Mouse (Mus musculus) liver, embryonic 11.5 days (tissue): ENCODE data around the gene Appl1. TPM values are rescaled to one million over a fixed set of nuclear protein-coding genes. Genes with fewer than 3 reads are reported as not detected.
A peak's percentile ranks its signal among the peaks of the same experiment; 100 is the strongest.

ENCODE experiments used
- ATAC-seq: fragments of 200-750 bp; cut with Nextera tagmentation; replicated peaks from 2 replicates; pipeline ENCODE4 v1.8.0; 2017; ENCODE audit warnings: moderate number of reproducible peaks, mild to moderate bottlenecking, moderate TSS enrichment, moderate library complexity; ENCODE audit not compliant: low FRiP score
- DNase-seq: peaks from one replicate; pipeline ENCODE4 v3.0.0-alpha.2; 2017; ENCODE audit warnings: low spot score
- H3K27ac ChIP-seq: fragments of 300-500 bp; sonication (generic); 2 replicates; pipeline ENCODE4 v1.5.1; 2014; ENCODE audit warnings: mild to moderate bottlenecking, low read depth, low read length, control low read depth
- H3K27me3 ChIP-seq: fragments of 300-500 bp; sonication (generic); replicated peaks from 2 replicates; pipeline ENCODE4 v1.6.1; 2014; ENCODE audit warnings: low read length, mixed read lengths; ENCODE audit not compliant: control insufficient read depth, insufficient read depth
- H3K36me3 ChIP-seq: fragments of 300-500 bp; sonication (generic); 2 replicates; pipeline ENCODE4 v1.6.1; 2014; ENCODE audit warnings: mild to moderate bottlenecking, low read length, moderate library complexity, mixed read lengths; ENCODE audit not compliant: control insufficient read depth, insufficient read depth
- H3K4me1 ChIP-seq: fragments of 300-500 bp; sonication (generic); replicated peaks from 2 replicates; pipeline ENCODE4 v1.6.1; 2014; ENCODE audit warnings: low read length, mixed read lengths; ENCODE audit not compliant: control insufficient read depth, insufficient read depth
- H3K4me2 ChIP-seq: fragments of 300-500 bp; sonication (generic); 2 replicates; pipeline ENCODE4 v1.6.1; 2014; ENCODE audit warnings: mild to moderate bottlenecking, control low read depth, moderate library complexity
- H3K4me3 ChIP-seq: fragments of 300-500 bp; sonication (generic); 2 replicates; pipeline ENCODE4 v1.5.1; 2014; ENCODE audit warnings: low read depth, low read length, control low read depth
- H3K9ac ChIP-seq: fragments of 300-500 bp; sonication (generic); 2 replicates; pipeline ENCODE4 v1.6.1; 2014; ENCODE audit warnings: low read depth, low read length, control low read depth
- H3K9me3 ChIP-seq: fragments of 300-500 bp; sonication (generic); 2 replicates; pipeline ENCODE4 v1.6.1; 2016; ENCODE audit warnings: low read length, inconsistent platforms, mixed read lengths; ENCODE audit not compliant: control insufficient read depth
- WGBS: fragments of 180-500 bp; shearing (Covaris S2); extraction: QIAGEN DNeasy Blood & Tissue Kit; methylation state at CpG from one replicate; pipeline ENCODE4 v1.1.7; 2014; 5-methylcytosine and 5-hydroxymethylcytosine counted together
- polyA plus RNA-seq: library from polyadenylated mRNA; unstranded; fragments of >200 nt; fragmentation: Nextera tagmentation; extraction: Ambion mirVana; gene quantifications from 2 replicates; pipeline ENCODE4 v1.2.1, GENCODE M21; 2014

The Appl1 gene
- 13.3 and 14.2 TPM in 2 replicates for polyA plus RNA-seq

- DNase-seq, result no peak
Observed at GRCm38 (mm10) chr14:26971106-26971789, at the start of gene Appl1. Gene Appl1 (minus strand): TSS chr14:26971232.

GRCm38 (mm10) chr14:27019850-27020249, 48.8 kb upstream of the Appl1 start:
- H3K27me3 ChIP-seq, result no peaks in the 10 kb centered on the region
- ATAC-seq (no peak), DNase-seq (no peak)
- H3K9me3 ChIP-seq, result no peaks in the 10 kb centered on the region
- H3K9ac ChIP-seq, result no peak overlapping the region
- no peaks in the 10 kb centered on the region for H3K36me3 ChIP-seq
- H3K4me2 ChIP-seq, result no peak overlapping the region
- no peak overlapping the region for H3K27ac ChIP-seq
- 90% methylated on average over 14 of the region's 14 CpGs for WGBS
- no peaks in the 10 kb centered on the region; the same call in 1 of the 2 replicates for H3K4me1 ChIP-seq
- H3K4me3 ChIP-seq, result no peak overlapping the region

More at GRCm38 (mm10) chr14:26971106-26971789, at the start of gene Appl1:
- peak within 1 kb of the TSS; percentile 93 for H3K4me3 ChIP-seq
- peak within 1 kb of the TSS; percentile 83 for H3K4me2 ChIP-seq
- no peak for ATAC-seq
- no peaks in the 10 kb centered on the region for H3K9me3 ChIP-seq
- no peaks in the 10 kb centered on the region for H3K36me3 ChIP-seq
- H3K9ac ChIP-seq, result peak within 1 kb of the TSS; percentile 83
- peak within 1 kb of the TSS; percentile 48 for H3K27ac ChIP-seq
- WGBS, result 33% methylated on average over 10 of the region's 10 CpGs
- no peaks in the 10 kb centered on the region for H3K27me3 ChIP-seq
- H3K4me1 ChIP-seq, result peaks cover 2% of the 10 kb centered on the region; the same call in 1 of the 2 replicates

- Histone ChIP-seq H3K4me1 (0 out of 2 replicates have a peak, but pooled peaks cover 3% of the 10 kb centered on the region), H3K27ac (no peak overlapping the region), H3K36me3 (no peaks in the 10 kb centered on the region), H3K9me3 (no peaks in the 10 kb centered on the region), H3K4me2 (no peak overlapping the region), H3K9ac (no peak overlapping the region), H3K4me3 (no peak overlapping the region), H3K27me3 (no peaks in the 10 kb centered on the region)
- WGBS, result 82% methylated on average over 2 of the region's 2 CpGs
- ATAC-seq (no peak), DNase-seq (no peak)
Observed at GRCm38 (mm10) chr14:27017936-27018335, 46.9 kb upstream of the Appl1 start.

- DNase-seq (no peak), ATAC-seq (no peak)
- 33% methylated on average over 4 of the region's 4 CpGs for WGBS
Observed at GRCm38 (mm10) chr14:27013658-27014057, 42.6 kb upstream of the Appl1 start.

GRCm38 (mm10) chr14:27011561-27011960, 40.5 kb upstream of the Appl1 start:
- H3K9me3 ChIP-seq, result no peaks in the 10 kb centered on the region

More at GRCm38 (mm10) chr14:27013658-27014057, 42.6 kb upstream of the Appl1 start:
- H3K36me3 ChIP-seq, result no peaks in the 10 kb centered on the region
- H3K4me1 ChIP-seq, result 0 out of 2 replicates have a peak, but pooled peaks cover 3% of the 10 kb centered on the region
- H3K9me3 ChIP-seq, result no peaks in the 10 kb centered on the region
- H3K27me3 ChIP-seq, result no peaks in the 10 kb centered on the region
- no peak overlapping the region for H3K4me2 ChIP-seq
- H3K9ac ChIP-seq, result no peak overlapping the region
- no peak overlapping the region for H3K27ac ChIP-seq
- H3K4me3 ChIP-seq, result no peak overlapping the region

GRCm38 (mm10) chr14:27005937-27006336, 34.9 kb upstream of the Appl1 start:
- ATAC-seq (peak; percentile 34; the same call in 1 of the 2 replicates), DNase-seq (no peak)
- WGBS, result 32% methylated on average over 6 of the region's 6 CpGs
- Histone ChIP-seq H3K4me2 (no peak overlapping the region), H3K27ac (no peak overlapping the region), H3K9me3 (no peaks in the 10 kb centered on the region), H3K27me3 (no peaks in the 10 kb centered on the region), H3K4me1 (no peaks in the 10 kb centered on the region), H3K9ac (no peak overlapping the region), H3K36me3 (no peaks in the 10 kb centered on the region), H3K4me3 (no peak overlapping the region)

More at GRCm38 (mm10) chr14:27011561-27011960, 40.5 kb upstream of the Appl1 start:
- Histone ChIP-seq H3K4me3 (no peak overlapping the region), H3K4me2 (no peak overlapping the region), H3K27ac (no peak overlapping the region), H3K4me1 (0 out of 2 replicates have a peak, but pooled peaks cover 3% of the 10 kb centered on the region), H3K36me3 (no peaks in the 10 kb centered on the region), H3K27me3 (no peaks in the 10 kb centered on the region), H3K9ac (no peak overlapping the region)
- WGBS, result 73% methylated on average over 5 of the region's 5 CpGs
- no peak for DNase-seq
- ATAC-seq, result no peak

- DNase-seq, result no peak
- no peak overlapping the region for H3K27ac ChIP-seq
- H3K27me3 ChIP-seq, result no peaks in the 10 kb centered on the region
- ATAC-seq, result no peak
- WGBS, result 83% methylated on average over 7 of the region's 7 CpGs
- H3K4me2 ChIP-seq, result no peak overlapping the region
- no peaks in the 10 kb centered on the region for H3K9me3 ChIP-seq
- H3K4me3 ChIP-seq, result no peak overlapping the region
- no peaks in the 10 kb centered on the region for H3K36me3 ChIP-seq
- no peak overlapping the region for H3K9ac ChIP-seq
- no peaks in the 10 kb centered on the region for H3K4me1 ChIP-seq
Observed at GRCm38 (mm10) chr14:27004906-27005305, 33.9 kb upstream of the Appl1 start.

- ATAC-seq (peak; percentile 91), DNase-seq (peak; percentile 51)
- H3K4me3 ChIP-seq, result peak overlapping the region; percentile 46
- no peak overlapping the region for H3K27ac ChIP-seq
- no peaks in the 10 kb centered on the region for H3K27me3 ChIP-seq
- H3K36me3 ChIP-seq, result no peaks in the 10 kb centered on the region
- H3K9me3 ChIP-seq, result no peaks in the 10 kb centered on the region
- peak overlapping the region; percentile 59 for H3K9ac ChIP-seq
- no peaks in the 10 kb centered on the region for H3K4me1 ChIP-seq
- WGBS, result 5% methylated on average over 11 of the region's 11 CpGs
- H3K4me2 ChIP-seq, result peak overlapping the region; percentile 52
Observed at GRCm38 (mm10) chr14:27000386-27000785, 29.4 kb upstream of the Appl1 start.

GRCm38 (mm10) chr14:26996257-26996656, 25.2 kb upstream of the Appl1 start:
- Histone ChIP-seq H3K27me3 (no peaks in the 10 kb centered on the region), H3K4me1 (peaks cover 9% of the 10 kb centered on the region), H3K4me3 (no peak overlapping the region), H3K36me3 (no peaks in the 10 kb centered on the region), H3K9ac (no peak overlapping the region), H3K4me2 (no peak overlapping the region), H3K27ac (no peak overlapping the region), H3K9me3 (no peaks in the 10 kb centered on the region)
- DNase-seq (no peak), ATAC-seq (no peak)
